Mouse (Mus musculus) stomach, postnatal 0 days (tissue): ENCODE data around the gene Ablim2. TPM values are rescaled to one million over a fixed set of nuclear protein-coding genes. Genes with fewer than 3 reads are reported as not detected.

Experiments
- ATAC-seq: fragments of 200-750 bp; cut with Nextera tagmentation; 2 replicates; pipeline ENCODE4 v1.8.0; 2017; ENCODE audit not compliant: low FRiP score, low TSS enrichment
- DNase-seq: peaks from one replicate; pipeline ENCODE4 v3.0.0-alpha.2; 2016; ENCODE audit warnings: low spot score
- H3K27ac ChIP-seq: fragments of 300-500 bp; sonication (generic); replicated peaks from 2 replicates; pipeline ENCODE4 v1.5.1; 2014; ENCODE audit warnings: mild to moderate bottlenecking, control low read depth
- H3K27me3 ChIP-seq: fragments of 300-500 bp; sonication (generic); 2 replicates; pipeline ENCODE4 v1.6.1; 2014; ENCODE audit warnings: low read length; ENCODE audit not compliant: control insufficient read depth, insufficient read depth
- H3K36me3 ChIP-seq: fragments of 300-500 bp; sonication (generic); 2 replicates; pipeline ENCODE4 v1.6.1; 2014; ENCODE audit warnings: low read length, mixed read lengths; ENCODE audit not compliant: control insufficient read depth, insufficient read depth
- H3K4me1 ChIP-seq: fragments of 300-500 bp; sonication (generic); replicated peaks from 2 replicates; pipeline ENCODE4 v1.6.1; 2014; ENCODE audit warnings: antibody characterized with exemption; ENCODE audit not compliant: control insufficient read depth, insufficient read depth
- H3K4me2 ChIP-seq: fragments of 300-500 bp; sonication (generic); replicated peaks from 2 replicates; pipeline ENCODE4 v1.6.1; 2014; ENCODE audit warnings: low read depth, mild to moderate bottlenecking, control low read depth, moderate library complexity
- H3K4me3 ChIP-seq: fragments of 300-500 bp; sonication (generic); 2 replicates; pipeline ENCODE4 v1.5.1; 2014; ENCODE audit warnings: low read depth, low read length, control low read depth
- H3K9ac ChIP-seq: fragments of 300-500 bp; sonication (generic); 2 replicates; pipeline ENCODE4 v1.6.1; 2014; ENCODE audit warnings: mild to moderate bottlenecking, low read length, control low read depth, mixed read lengths
- H3K9me3 ChIP-seq: fragments of 300-500 bp; sonication (generic); 2 replicates; pipeline ENCODE4 v1.6.1; 2016; ENCODE audit warnings: low read length; ENCODE audit not compliant: control insufficient read depth
- CTCF ChIP-seq: IDR thresholded peaks from 2 replicates; pipeline ENCODE4 v1.5.1; 2016; ENCODE audit warnings: antibody characterized with exemption, low read depth, mild to moderate bottlenecking, moderate library complexity
- EP300 ChIP-seq: optimal IDR thresholded peaks from 2 replicates; pipeline ENCODE3; 2016; ENCODE audit warnings: antibody characterized with exemption
- WGBS: fragments of 180-500 bp; shearing (Covaris S2); extraction: QIAGEN DNeasy Blood & Tissue Kit; methylation state at CpG from one replicate; pipeline ENCODE4 v1.1.7; 2014; 5-methylcytosine and 5-hydroxymethylcytosine counted together
- polyA plus RNA-seq: library from polyadenylated mRNA; unstranded; fragments of >200 nt; fragmentation: Nextera tagmentation; extraction: Ambion mirVana; gene quantifications from 2 replicates; pipeline ENCODE4 v1.2.1, GENCODE M21; 2015

Ablim2 gene
- polyA plus RNA-seq, 1 experiment from 2014 or later = 1.3 TPM

DNA sequence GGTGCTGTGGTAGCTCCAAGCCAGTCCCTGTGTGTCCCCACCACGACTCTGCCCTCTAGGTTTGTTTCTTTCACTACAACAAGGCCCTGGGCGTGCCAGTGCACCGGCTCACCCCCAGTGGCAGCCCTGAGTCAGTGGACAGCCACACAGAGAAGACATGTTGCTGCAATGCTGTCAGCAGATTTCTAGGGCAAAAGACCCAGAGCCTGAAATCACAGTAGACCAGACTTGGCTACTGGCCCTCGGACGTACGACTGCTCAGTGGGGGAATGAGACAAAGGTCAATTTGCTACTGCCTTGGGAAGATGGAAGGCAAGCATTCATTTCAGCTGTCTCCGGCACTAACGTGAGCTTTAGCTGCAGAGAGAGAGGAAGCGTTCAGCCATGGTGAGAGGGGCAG lies 124.7 kb downstream of the Ablim2 start:
- no peak for ATAC-seq
- 42% methylated on average over 9 of the region's 9 CpGs for WGBS
- Histone ChIP-seq H3K9ac (no peak overlapping the region), H3K4me2 (no peak overlapping the region), H3K4me1 (no peaks in the 10 kb centered on the region), H3K9me3 (no peaks in the 10 kb centered on the region), H3K4me3 (no peak overlapping the region), H3K27me3 (no peaks in the 10 kb centered on the region), H3K27ac (no peak overlapping the region), H3K36me3 (no peaks in the 10 kb centered on the region)
- DNase-seq = no peak
- TF ChIP-seq EP300 (no peak), CTCF (no peak)

DNA sequence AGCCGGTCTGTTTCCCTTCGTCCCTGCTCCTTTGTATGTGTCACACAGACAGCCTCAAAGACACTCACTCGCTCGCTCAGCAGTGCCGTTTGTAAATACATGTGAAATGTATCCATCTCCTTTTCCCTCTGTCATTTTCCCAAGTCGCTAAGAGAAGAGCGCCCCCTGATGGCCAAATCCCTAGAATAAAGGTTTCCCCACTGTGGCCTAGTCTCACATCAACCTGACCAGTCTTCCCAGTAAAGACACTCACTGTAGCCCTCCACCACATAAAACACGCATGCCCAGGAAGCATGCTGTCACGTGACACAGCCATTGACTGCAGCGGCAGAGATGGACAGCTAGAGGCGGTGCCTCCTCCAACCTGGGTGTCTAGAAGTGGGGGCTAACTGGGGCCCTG lies 126.6 kb downstream of the Ablim2 start:
- Histone ChIP-seq H3K4me2 (no peak overlapping the region), H3K27me3 (no peaks in the 10 kb centered on the region), H3K27ac (no peak overlapping the region), H3K9ac (no peak overlapping the region), H3K9me3 (no peaks in the 10 kb centered on the region), H3K36me3 (no peaks in the 10 kb centered on the region), H3K4me1 (no peaks in the 10 kb centered on the region), H3K4me3 (no peak overlapping the region)
- ATAC-seq (no peak), DNase-seq (peak; percentile 40)
- 37% methylated on average over 11 of the region's 11 CpGs for WGBS
- peak; percentile 70 for TF ChIP-seq CTCF
- no peak for TF ChIP-seq EP300

DNA sequence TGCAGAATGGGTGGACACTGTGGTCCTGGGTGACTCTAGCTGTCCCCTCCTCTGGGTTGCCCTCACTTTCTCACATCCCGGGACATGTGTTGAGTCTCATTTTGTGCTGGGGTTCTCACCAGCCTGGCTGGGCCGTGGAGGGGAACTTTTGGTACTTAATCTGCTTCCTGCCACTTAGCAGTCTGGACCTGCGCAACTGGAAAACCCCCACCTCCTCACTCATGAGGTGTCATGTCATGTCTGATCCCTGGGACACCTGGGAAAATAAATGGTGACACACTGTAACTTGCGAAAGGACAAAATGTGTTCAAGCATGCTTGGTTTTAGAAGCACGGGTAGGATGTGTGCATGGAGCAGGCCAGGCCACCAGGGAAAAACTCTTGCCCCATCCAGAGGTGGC lies 127.0 kb downstream of the Ablim2 start:
- ATAC-seq = no peak
- no peak overlapping the region for H3K9ac ChIP-seq
- no peak overlapping the region for H3K27ac ChIP-seq
- no peak for TF ChIP-seq EP300
- TF ChIP-seq CTCF = no peak
- no peaks in the 10 kb centered on the region for H3K4me1 ChIP-seq
- 73% methylated on average over 5 of the region's 5 CpGs for WGBS
- no peaks in the 10 kb centered on the region for H3K9me3 ChIP-seq
- no peak for DNase-seq
- H3K27me3 ChIP-seq = no peaks in the 10 kb centered on the region
- no peak overlapping the region for H3K4me3 ChIP-seq
- no peak overlapping the region for H3K4me2 ChIP-seq
- H3K36me3 ChIP-seq = no peaks in the 10 kb centered on the region

DNA sequence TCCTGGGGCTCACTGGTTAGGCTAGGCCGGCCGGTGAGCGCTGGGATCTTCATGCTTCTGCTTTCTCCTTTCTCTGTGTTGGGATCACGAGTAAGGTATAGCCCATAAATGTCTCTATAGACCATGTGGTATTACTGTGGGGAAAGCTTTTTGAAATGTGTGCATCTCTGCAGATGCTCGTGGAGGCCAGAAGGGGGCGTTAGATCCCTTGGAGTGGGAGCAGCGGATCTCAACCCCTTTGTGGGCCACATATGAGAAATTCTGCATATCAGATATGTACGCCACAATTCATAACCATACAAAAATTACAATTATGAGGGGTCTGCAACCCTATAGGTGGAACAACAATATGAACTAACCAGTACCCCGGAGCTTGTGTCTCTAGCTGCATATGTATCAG lies 131.3 kb downstream of the Ablim2 start:
- Histone ChIP-seq H3K4me3 (no peak overlapping the region), H3K36me3 (no peaks in the 10 kb centered on the region), H3K27ac (no peak overlapping the region), H3K4me1 (no peaks in the 10 kb centered on the region; the same call in 1 of the 2 replicates), H3K27me3 (no peaks in the 10 kb centered on the region), H3K9ac (no peak overlapping the region), H3K9me3 (no peaks in the 10 kb centered on the region), H3K4me2 (no peak overlapping the region)
- DNase-seq (no peak), ATAC-seq (no peak)
- TF ChIP-seq EP300 (no peak), CTCF (peak; percentile 85)
- 50% methylated on average over 9 of the region's 9 CpGs for WGBS

DNA sequence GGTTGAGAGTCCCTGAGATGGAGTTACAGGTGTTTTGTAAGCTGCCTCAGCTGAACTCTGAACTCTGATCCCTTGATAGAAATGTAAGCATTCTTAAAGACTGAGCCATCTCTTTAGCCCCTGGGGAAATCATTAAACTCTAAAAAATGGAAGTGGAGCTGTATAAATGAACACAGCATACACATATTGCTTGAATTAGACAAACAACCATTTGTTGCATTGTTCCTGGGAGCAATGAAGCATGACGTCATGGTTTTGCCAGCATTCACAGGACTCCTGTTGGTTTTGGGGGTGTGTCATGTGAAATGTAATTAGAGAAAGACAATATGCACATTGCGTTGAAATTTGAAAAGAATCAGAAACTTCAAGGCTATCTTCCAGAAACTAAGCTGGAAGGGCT lies 132.0 kb downstream of the Ablim2 start:
- Histone ChIP-seq H3K4me3 (no peak overlapping the region), H3K4me1 (no peaks in the 10 kb centered on the region; the same call in 1 of the 2 replicates), H3K27me3 (no peaks in the 10 kb centered on the region), H3K9me3 (no peaks in the 10 kb centered on the region), H3K9ac (no peak overlapping the region), H3K36me3 (no peaks in the 10 kb centered on the region), H3K4me2 (no peak overlapping the region), H3K27ac (no peak overlapping the region)
- DNase-seq = no peak
- 44% methylated on average over 2 of the region's 2 CpGs for WGBS
- no peak for ATAC-seq
- TF ChIP-seq CTCF = no peak
- no peak for TF ChIP-seq EP300

DNA sequence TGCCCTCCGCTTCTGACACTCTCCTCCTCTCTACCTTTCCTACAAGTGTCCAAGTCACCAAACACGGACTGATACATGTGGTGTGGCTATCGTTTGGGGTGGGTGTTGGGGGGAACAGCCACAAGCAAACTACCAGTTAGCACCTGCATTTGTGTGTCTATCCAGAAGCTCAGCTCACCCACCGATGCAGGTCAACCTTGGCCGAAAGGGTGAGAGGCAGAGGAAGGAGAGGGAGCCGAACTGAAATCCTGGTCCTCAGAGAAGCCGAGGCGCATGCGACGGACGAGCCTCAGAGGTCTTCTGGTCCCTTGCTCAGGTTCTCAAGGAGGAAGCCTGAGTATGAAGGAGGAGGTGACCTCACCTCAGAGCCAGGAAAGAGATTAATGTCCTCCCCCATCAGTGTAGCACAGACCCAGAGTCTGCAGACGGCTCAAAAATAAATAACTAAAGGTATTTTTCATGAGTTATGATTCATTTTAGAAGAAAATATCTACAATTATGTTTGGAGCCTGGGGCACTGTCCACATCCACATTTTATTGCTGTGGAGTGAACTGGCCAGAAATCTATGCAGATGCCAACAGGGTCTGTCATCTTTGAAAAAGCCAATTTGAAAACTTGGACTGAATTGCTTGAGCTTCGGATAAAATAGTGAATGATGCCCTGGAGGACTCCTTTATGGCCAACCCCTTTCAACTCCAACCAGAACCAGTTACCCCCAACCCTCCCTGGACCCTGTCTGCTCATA lies 133.5 kb downstream of the Ablim2 start:
- DNase-seq (no peak), ATAC-seq (no peak)
- no peaks in the 10 kb centered on the region for H3K9me3 ChIP-seq
- no peaks in the 10 kb centered on the region; the same call in 1 of the 2 replicates for H3K4me1 ChIP-seq
- no peaks in the 10 kb centered on the region for H3K36me3 ChIP-seq
- TF ChIP-seq CTCF = no peak
- TF ChIP-seq EP300 = no peak
- H3K27me3 ChIP-seq = no peaks in the 10 kb centered on the region
- no peak overlapping the region for H3K27ac ChIP-seq
- no peak overlapping the region for H3K9ac ChIP-seq
- 87% methylated on average over 13 of the region's 13 CpGs for WGBS
- no peak overlapping the region for H3K4me2 ChIP-seq
- no peak overlapping the region for H3K4me3 ChIP-seq
